Mouse (Mus musculus): ENCODE results near the gene Krtap3-3. TPM values are rescaled to one million over a fixed set of nuclear protein-coding genes. Genes with fewer than 3 reads are reported as not detected.

Krtap3-3 gene
- total RNA-seq, 2 experiments from 2014 or later, result not detected

Other genes with a start within 250 kb of the Krtap3-3 start
- not detected for gene Krt25, start 227.9 kb downstream of the Krtap3-3 start, total RNA-seq (2021)
- not detected for gene Krt26, start 212.9 kb downstream of the Krtap3-3 start, total RNA-seq (2021)
- not detected for gene Krt27, start 199.8 kb downstream of the Krtap3-3 start, total RNA-seq (2021)
- gene Krt28, start 176.0 kb downstream of the Krtap3-3 start, total RNA-seq (2021), result under 1 TPM; 0.21 to 0.49 TPM
- gene Krt10, start 161.5 kb downstream of the Krtap3-3 start, total RNA-seq (2021), result 10 to 100 TPM; 12.6 to 15.7 TPM
- gene Krt12, start 128.6 kb downstream of the Krtap3-3 start, total RNA-seq (2021), result 1 to 10 TPM in 1 of 2 experiments, under 1 TPM in 1; 0.89 to 1.4 TPM
- not detected for gene Krt20, start 112.7 kb downstream of the Krtap3-3 start, total RNA-seq (2021)
- not detected for gene Krt23, start 57.7 kb downstream of the Krtap3-3 start, total RNA-seq (2021)
- not detected for gene Krt39, start 29.5 kb downstream of the Krtap3-3 start, total RNA-seq (2021)
- not detected for gene Krt40, start 7.7 kb downstream of the Krtap3-3 start, total RNA-seq (2021)
- not detected for gene Krtap3-2, start 6.0 kb upstream of the Krtap3-3 start, total RNA-seq (2021)
- gene Gm11939, start 8.6 kb upstream of the Krtap3-3 start, total RNA-seq (2021), result not detected
- not detected for gene Krtap3-1, start 15.8 kb upstream of the Krtap3-3 start, total RNA-seq (2021)
- not detected for gene Krtap1-5, start 30.2 kb upstream of the Krtap3-3 start, total RNA-seq (2021)
- gene Krtap1-4, start 32.8 kb upstream of the Krtap3-3 start, total RNA-seq (2021), result not detected
- not detected for gene Krtap1-3, start 40.5 kb upstream of the Krtap3-3 start, total RNA-seq (2021)
- not detected for gene Krtap9-3, start 47.2 kb upstream of the Krtap3-3 start, total RNA-seq (2021)
- gene Gm11938, start 52.4 kb upstream of the Krtap3-3 start, total RNA-seq (2021), result not detected
- gene Gm11937, start 59.3 kb upstream of the Krtap3-3 start, total RNA-seq (2021), result not detected
- not detected for gene Krtap2-4, start 64.0 kb upstream of the Krtap3-3 start, total RNA-seq (2021)
- not detected for gene Gm11562, start 69.6 kb upstream of the Krtap3-3 start, total RNA-seq (2021)
- gene Krtap4-1, start 77.4 kb upstream of the Krtap3-3 start, total RNA-seq (2021), result not detected
- not detected for gene Krtap4-2, start 84.2 kb upstream of the Krtap3-3 start, total RNA-seq (2021)
- not detected for gene Krtap4-7, start 93.2 kb upstream of the Krtap3-3 start, total RNA-seq (2021)
- gene Gm11555, start 99.4 kb upstream of the Krtap3-3 start, total RNA-seq (2021), result not detected
- not detected for gene Gm11563, start 108.1 kb upstream of the Krtap3-3 start, total RNA-seq (2021)
- gene Krtap4-6, start 115.1 kb upstream of the Krtap3-3 start, total RNA-seq (2021), result not detected
- gene Gm14190, start 139.9 kb upstream of the Krtap3-3 start, total RNA-seq (2021), result not detected
- gene Gm14180, start 183.4 kb upstream of the Krtap3-3 start, total RNA-seq (2021), result not detected
- gene Gm11595, start 222.0 kb upstream of the Krtap3-3 start, total RNA-seq (2021), result not detected
- not detected for gene Krtap4-8, start 229.8 kb upstream of the Krtap3-3 start, total RNA-seq (2021)
- not detected for gene Krtap4-9, start 234.3 kb upstream of the Krtap3-3 start, total RNA-seq (2021)
- gene Gm11596, start 242.6 kb upstream of the Krtap3-3 start, total RNA-seq (2021), result not detected
- not detected for gene Gm11569, start 248.1 kb upstream of the Krtap3-3 start, total RNA-seq (2021)

Measured in layer of hippocampus, postnatal 25 days (tissue).